Mouse (Mus musculus) 3134 (cell line): ENCODE data around the gene Vmn2r124.
"Not testable (repeated sequence)": the region's sequence is repeated elsewhere in the genome, so short reads cannot be mapped to it uniquely, and the experiment has no call there.

Experiments used
- DNase-seq: peaks from one replicate; pipeline ENCODE4 v3.0.0-alpha.2; 2011; ENCODE audit warnings: low spot score; ENCODE audit not compliant: insufficient read length; ENCODE audit errors: extremely low read depth

Gene Vmn2r124

DNA sequence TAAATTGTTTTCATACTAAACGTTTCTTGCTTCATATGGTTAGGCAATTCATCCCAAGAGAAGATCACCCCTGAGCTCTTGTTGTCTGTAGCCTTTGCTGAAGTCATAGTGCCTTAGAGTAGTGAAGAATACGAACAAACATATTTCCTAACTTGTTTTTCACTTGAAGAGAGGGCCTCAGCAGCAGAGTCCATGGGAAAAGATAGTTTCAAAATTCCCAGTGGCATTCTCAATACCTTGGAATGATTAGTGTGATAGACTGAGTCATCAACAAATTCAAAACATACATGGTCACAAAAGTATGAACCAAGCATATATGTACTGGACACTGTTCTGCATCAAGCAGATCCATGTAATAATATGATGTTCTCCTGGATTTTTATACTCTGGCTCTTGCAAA, at the start of gene Vmn2r124:
TSS of gene Vmn2r124 (plus strand) at position 301 of the 400 bp plus-strand sequence.
- DNase-seq = no peak

DNA sequence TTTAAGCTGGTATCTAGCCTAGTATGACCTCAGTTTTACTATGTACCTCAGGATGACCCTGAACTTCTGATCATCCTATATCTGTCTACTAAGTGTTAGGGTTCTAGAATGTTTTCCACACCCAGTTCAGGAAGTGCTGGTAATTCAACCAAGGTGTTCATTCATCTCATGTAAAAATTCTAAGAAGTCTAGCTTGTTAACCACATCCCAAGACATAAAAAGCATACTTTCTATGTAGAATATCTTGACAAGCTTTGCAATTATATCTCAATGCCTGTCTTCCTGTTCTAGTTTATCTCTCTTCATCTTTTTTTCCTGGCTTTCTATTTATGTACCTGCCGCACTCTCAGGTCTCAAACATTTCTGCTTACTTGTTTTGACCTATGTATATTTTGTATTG, 44.5 kb upstream of the Vmn2r124 start:
- no peak for DNase-seq

DNA sequence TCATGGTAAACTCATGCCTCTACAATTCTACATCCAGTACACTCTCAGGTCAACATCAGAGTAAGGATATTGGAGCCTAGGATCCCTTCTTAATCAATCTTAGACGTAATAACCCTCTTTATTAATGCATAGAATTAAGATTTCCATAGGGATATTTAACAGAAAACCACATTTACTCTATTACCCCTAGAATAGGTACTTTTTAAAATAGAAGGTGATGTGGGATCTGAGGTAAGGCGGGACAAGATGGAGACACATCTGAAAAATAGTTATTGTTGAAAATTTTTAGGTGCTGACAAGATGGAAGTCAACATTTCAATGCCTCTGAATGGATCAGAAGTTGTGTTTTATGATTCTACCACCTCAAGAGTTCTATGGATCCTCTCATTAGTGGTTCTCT, 27.8 kb upstream of the Vmn2r124 start, which contains the start of gene Fpr-rs4:
TSS of gene Fpr-rs4 (plus strand) at position 301 of the 400 bp plus-strand sequence.
- DNase-seq = no peak

DNA sequence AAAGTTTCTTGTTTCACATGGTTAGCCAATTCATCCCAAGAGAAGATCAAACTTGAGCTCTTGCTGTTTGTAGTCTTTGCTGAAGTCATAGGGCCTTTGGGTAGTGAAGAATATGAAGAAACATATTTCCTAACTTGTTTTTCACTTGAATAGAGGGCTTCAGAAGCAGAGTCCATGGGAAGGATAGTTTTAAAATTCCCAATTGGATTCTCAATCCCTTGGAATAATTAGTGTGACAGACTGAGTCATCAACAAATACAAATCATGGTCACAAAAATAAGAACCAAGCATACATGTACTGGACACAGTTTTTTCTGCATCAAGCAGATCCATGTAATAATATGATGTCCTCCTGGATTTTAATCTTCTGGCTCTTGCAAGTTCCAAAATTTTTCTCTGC, 35.5 kb downstream of the Vmn2r124 start, which contains the start of gene Vmn2r91:
TSS of gene Vmn2r91 (plus strand) at position 301 of the 400 bp plus-strand sequence.
- DNase-seq = not testable (repeated sequence)

GRCm38 (mm10) chr17:18095626-18096025, 46.4 kb downstream of the Vmn2r124 start:
- DNase-seq = not testable (repeated sequence)

DNA sequence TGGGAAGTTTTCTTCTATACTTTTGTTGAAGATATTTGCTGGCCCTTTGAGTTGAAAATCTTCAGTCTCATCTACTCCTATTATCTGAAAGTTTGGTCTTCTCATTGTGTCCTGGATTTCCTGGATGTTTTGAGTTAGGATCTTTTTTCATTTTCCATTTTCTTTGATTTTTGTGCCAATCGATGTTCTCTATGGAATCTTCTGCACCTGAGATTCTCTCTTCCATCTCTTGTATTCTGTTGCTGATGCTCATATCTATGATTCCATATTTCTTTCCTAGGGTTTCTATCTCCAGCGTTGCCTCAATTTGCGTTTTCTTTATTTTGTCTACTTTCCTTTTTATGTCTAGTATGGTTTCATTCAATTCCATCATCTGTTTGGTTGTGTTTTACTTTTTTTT, 53.0 kb downstream of the Vmn2r124 start:
- not testable (repeated sequence) for DNase-seq
